Mouse (Mus musculus) stomach, postnatal 0 days (tissue): ENCODE results near the gene Egfl7. TPM values are rescaled to one million over a fixed set of nuclear protein-coding genes. Genes with fewer than 3 reads are reported as not detected.

Experiments
- ATAC-seq: fragments of 200-750 bp; cut with Nextera tagmentation; 2 replicates; pipeline ENCODE4 v1.8.0; 2017; ENCODE audit not compliant: low FRiP score, low TSS enrichment
- DNase-seq: peaks from one replicate; pipeline ENCODE4 v3.0.0-alpha.2; 2016; ENCODE audit warnings: low spot score
- H3K27ac ChIP-seq: fragments of 300-500 bp; sonication (generic); replicated peaks from 2 replicates; pipeline ENCODE4 v1.5.1; 2014; ENCODE audit warnings: mild to moderate bottlenecking, control low read depth
- H3K27me3 ChIP-seq: fragments of 300-500 bp; sonication (generic); 2 replicates; pipeline ENCODE4 v1.6.1; 2014; ENCODE audit warnings: low read length; ENCODE audit not compliant: control insufficient read depth, insufficient read depth
- H3K36me3 ChIP-seq: fragments of 300-500 bp; sonication (generic); 2 replicates; pipeline ENCODE4 v1.6.1; 2014; ENCODE audit warnings: low read length, mixed read lengths; ENCODE audit not compliant: control insufficient read depth, insufficient read depth
- H3K4me1 ChIP-seq: fragments of 300-500 bp; sonication (generic); replicated peaks from 2 replicates; pipeline ENCODE4 v1.6.1; 2014; ENCODE audit warnings: antibody characterized with exemption; ENCODE audit not compliant: control insufficient read depth, insufficient read depth
- H3K4me2 ChIP-seq: fragments of 300-500 bp; sonication (generic); replicated peaks from 2 replicates; pipeline ENCODE4 v1.6.1; 2014; ENCODE audit warnings: low read depth, mild to moderate bottlenecking, control low read depth, moderate library complexity
- H3K4me3 ChIP-seq: fragments of 300-500 bp; sonication (generic); 2 replicates; pipeline ENCODE4 v1.5.1; 2014; ENCODE audit warnings: low read depth, low read length, control low read depth
- H3K9ac ChIP-seq: fragments of 300-500 bp; sonication (generic); 2 replicates; pipeline ENCODE4 v1.6.1; 2014; ENCODE audit warnings: mild to moderate bottlenecking, low read length, control low read depth, mixed read lengths
- H3K9me3 ChIP-seq: fragments of 300-500 bp; sonication (generic); 2 replicates; pipeline ENCODE4 v1.6.1; 2016; ENCODE audit warnings: low read length; ENCODE audit not compliant: control insufficient read depth
- CTCF ChIP-seq: IDR thresholded peaks from 2 replicates; pipeline ENCODE4 v1.5.1; 2016; ENCODE audit warnings: antibody characterized with exemption, low read depth, mild to moderate bottlenecking, moderate library complexity
- EP300 ChIP-seq: optimal IDR thresholded peaks from 2 replicates; pipeline ENCODE3; 2016; ENCODE audit warnings: antibody characterized with exemption
- WGBS: fragments of 180-500 bp; shearing (Covaris S2); extraction: QIAGEN DNeasy Blood & Tissue Kit; methylation state at CpG from one replicate; pipeline ENCODE4 v1.1.7; 2014; 5-methylcytosine and 5-hydroxymethylcytosine counted together
- polyA plus RNA-seq: library from polyadenylated mRNA; unstranded; fragments of >200 nt; fragmentation: Nextera tagmentation; extraction: Ambion mirVana; gene quantifications from 2 replicates; pipeline ENCODE4 v1.2.1, GENCODE M21; 2015

Egfl7 gene
- polyA plus RNA-seq, 1 experiment from 2014 or later: 49.7 TPM

- Histone ChIP-seq H3K9me3 (no peaks in the 10 kb centered on the region), H3K4me1 (no peaks in the 10 kb centered on the region), H3K4me3 (no peak overlapping the region), H3K27ac (no peak overlapping the region), H3K4me2 (no peak overlapping the region), H3K36me3 (no peaks in the 10 kb centered on the region), H3K9ac (no peak overlapping the region), H3K27me3 (no peaks in the 10 kb centered on the region)
- WGBS: 18% methylated on average over 2 of the region's 2 CpGs
- DNase-seq (no peak), ATAC-seq (no peak)
- TF ChIP-seq CTCF (no peak), EP300 (no peak)
These were observed 41.4 kb downstream of the Egfl7 start for GRCm38 (mm10) chr2:26621246-26621645.

- Histone ChIP-seq H3K27ac (no peak overlapping the region), H3K4me1 (no peaks in the 10 kb centered on the region), H3K9me3 (no peaks in the 10 kb centered on the region), H3K27me3 (no peaks in the 10 kb centered on the region), H3K36me3 (no peaks in the 10 kb centered on the region), H3K9ac (no peak overlapping the region), H3K4me2 (no peak overlapping the region), H3K4me3 (no peak overlapping the region)
- TF ChIP-seq EP300: no peak
- no peak for TF ChIP-seq CTCF
- ATAC-seq (no peak), DNase-seq (no peak)
- 47% methylated on average over 5 of the region's 5 CpGs for WGBS
These were observed 43.2 kb downstream of the Egfl7 start for GRCm38 (mm10) chr2:26622984-26623383.

- no peaks in the 10 kb centered on the region for H3K9me3 ChIP-seq
- no peak overlapping the region for H3K4me3 ChIP-seq
- no peaks in the 10 kb centered on the region; the same call in 1 of the 2 replicates for H3K4me1 ChIP-seq
- H3K36me3 ChIP-seq: no peaks in the 10 kb centered on the region
- H3K27ac ChIP-seq: no peak overlapping the region
- H3K9ac ChIP-seq: no peak overlapping the region
- no peak for DNase-seq
- WGBS: 80% methylated on average over 3 of the region's 3 CpGs
- TF ChIP-seq CTCF: no peak
- no peak for TF ChIP-seq EP300
- no peaks in the 10 kb centered on the region for H3K27me3 ChIP-seq
- H3K4me2 ChIP-seq: no peak overlapping the region
- no peak for ATAC-seq
These were observed 45.6 kb downstream of the Egfl7 start for GRCm38 (mm10) chr2:26625419-26625818.

- ATAC-seq (no peak), DNase-seq (no peak)
- no peaks in the 10 kb centered on the region for H3K9me3 ChIP-seq
- TF ChIP-seq CTCF: peak; percentile 44
- no peak for TF ChIP-seq EP300
- 69% methylated on average over 3 of the region's 3 CpGs for WGBS
- no peak overlapping the region for H3K27ac ChIP-seq
- H3K27me3 ChIP-seq: no peaks in the 10 kb centered on the region
- H3K9ac ChIP-seq: no peak overlapping the region
- no peak overlapping the region for H3K4me3 ChIP-seq
- no peaks in the 10 kb centered on the region; the same call in 1 of the 2 replicates for H3K4me1 ChIP-seq
- no peaks in the 10 kb centered on the region for H3K36me3 ChIP-seq
- no peak overlapping the region for H3K4me2 ChIP-seq
These were observed 46.3 kb downstream of the Egfl7 start for GRCm38 (mm10) chr2:26626081-26626480.

GRCm38 (mm10) chr2:26627921-26628739 lies 48.3 kb downstream of the Egfl7 start, which contains the start of gene Fam69b:
TSS of gene Fam69b (plus strand) at chr2:26628457.
- peak; percentile 58 for ATAC-seq
- Histone ChIP-seq H3K4me2 (peak within 1 kb of the TSS; percentile 93), H3K4me3 (peak within 1 kb of the TSS; percentile 64), H3K9ac (peak within 1 kb of the TSS; percentile 73), H3K36me3 (no peaks in the 10 kb centered on the region), H3K9me3 (no peaks in the 10 kb centered on the region), H3K27ac (no peak within 1 kb of the TSS), H3K4me1 (no peaks in the 10 kb centered on the region; the same call in 1 of the 2 replicates), H3K27me3 (no peaks in the 10 kb centered on the region)
- WGBS: under 1% methylated on average over 57 of the region's 70 CpGs
- DNase-seq: peak; percentile 71
- TF ChIP-seq EP300 (no peak), CTCF (no peak)

- no peak for DNase-seq
- H3K4me1 ChIP-seq: no peaks in the 10 kb centered on the region; the same call in 1 of the 2 replicates
- no peaks in the 10 kb centered on the region for H3K27me3 ChIP-seq
- 30% methylated on average over 5 of the region's 5 CpGs for WGBS
- H3K27ac ChIP-seq: no peak overlapping the region
- peak overlapping the region; percentile 93 for H3K4me2 ChIP-seq
- no peaks in the 10 kb centered on the region for H3K36me3 ChIP-seq
- TF ChIP-seq CTCF: no peak
- no peak for TF ChIP-seq EP300
- no peaks in the 10 kb centered on the region for H3K9me3 ChIP-seq
- peak overlapping the region; percentile 64 for H3K4me3 ChIP-seq
- peak overlapping the region; percentile 73 for H3K9ac ChIP-seq
- peak; percentile 28 for ATAC-seq
These were observed 49.1 kb downstream of the Egfl7 start for GRCm38 (mm10) chr2:26628792-26629437.
